Mouse (Mus musculus) hindbrain, embryonic 11.5 days (tissue): ENCODE results near the gene Rpgrip1l. TPM values are rescaled to one million over a fixed set of nuclear protein-coding genes. Genes with fewer than 3 reads are reported as not detected.
A peak's percentile ranks its signal among the peaks of the same experiment; 100 is the strongest.

Source experiments
- ATAC-seq: fragments of 200-750 bp; cut with Nextera tagmentation; 2 replicates; pipeline ENCODE4 v1.8.0; 2017; ENCODE audit warnings: mild to moderate bottlenecking, moderate TSS enrichment, moderate library complexity; ENCODE audit not compliant: low FRiP score
- DNase-seq: peaks from one replicate; pipeline ENCODE4 v3.0.0-alpha.2; 2015; ENCODE audit warnings: low spot score
- H3K27ac ChIP-seq: fragments of 300-500 bp; sonication (generic); 2 replicates; pipeline ENCODE4 v1.5.1; 2014; ENCODE audit warnings: mild to moderate bottlenecking, low read depth, low read length
- H3K27me3 ChIP-seq: fragments of 300-500 bp; sonication (generic); 2 replicates; pipeline ENCODE4 v1.6.1; 2014; ENCODE audit warnings: mild to moderate bottlenecking, low read length, moderate library complexity, mixed read lengths; ENCODE audit not compliant: control insufficient read depth, insufficient read depth
- H3K36me3 ChIP-seq: fragments of 300-500 bp; sonication (generic); 2 replicates; pipeline ENCODE4 v1.6.1; 2014; ENCODE audit warnings: mild to moderate bottlenecking, low read length, moderate library complexity, mixed read lengths; ENCODE audit not compliant: control insufficient read depth, insufficient read depth
- H3K4me1 ChIP-seq: fragments of 300-500 bp; sonication (generic); replicated peaks from 2 replicates; pipeline ENCODE4 v1.6.1; 2014; ENCODE audit warnings: low read length, mixed read lengths; ENCODE audit not compliant: control insufficient read depth, insufficient read depth
- H3K4me2 ChIP-seq: fragments of 300-500 bp; sonication (generic); replicated peaks from 2 replicates; pipeline ENCODE4 v1.6.1; 2014; ENCODE audit warnings: mild to moderate bottlenecking, low read depth, low read length
- H3K4me3 ChIP-seq: fragments of 300-500 bp; sonication (generic); 2 replicates; pipeline ENCODE4 v1.5.1; 2014; ENCODE audit warnings: low read depth, low read length
- H3K9ac ChIP-seq: fragments of 300-500 bp; sonication (generic); 2 replicates; pipeline ENCODE4 v1.6.1; 2014; ENCODE audit warnings: low read depth, low read length
- H3K9me3 ChIP-seq: fragments of 300-500 bp; sonication (generic); 2 replicates; pipeline ENCODE4 v1.6.1; 2016; ENCODE audit warnings: low read length; ENCODE audit not compliant: control insufficient read depth
- WGBS: fragments of 180-500 bp; shearing (Covaris S2); extraction: QIAGEN DNeasy Blood & Tissue Kit; methylation state at CpG from one replicate; pipeline ENCODE4 v1.1.7; 2014; 5-methylcytosine and 5-hydroxymethylcytosine counted together
- polyA plus RNA-seq: library from polyadenylated mRNA; unstranded; fragments of >200 nt; fragmentation: Nextera tagmentation; extraction: Ambion mirVana; gene quantifications from 2 replicates; pipeline ENCODE4 v1.2.1, GENCODE M21; 2014

The Rpgrip1l gene
- polyA plus RNA-seq, 1 experiment from 2014 or later = 19.4 TPM

GRCm38 (mm10) chr8:91197233-91197632, 115.8 kb downstream of the Rpgrip1l start:
- 84% methylated on average over 5 of the region's 5 CpGs for WGBS
- no peak for DNase-seq
- Histone ChIP-seq H3K27me3 (no peaks in the 10 kb centered on the region), H3K27ac (no peak overlapping the region), H3K4me1 (no peaks in the 10 kb centered on the region), H3K4me2 (no peak overlapping the region), H3K4me3 (no peak overlapping the region), H3K9me3 (no peaks in the 10 kb centered on the region), H3K9ac (no peak overlapping the region), H3K36me3 (no peaks in the 10 kb centered on the region)
- ATAC-seq = no peak

- Histone ChIP-seq H3K27ac (no peak overlapping the region), H3K9ac (no peak overlapping the region), H3K4me2 (no peak overlapping the region), H3K27me3 (no peaks in the 10 kb centered on the region), H3K36me3 (no peaks in the 10 kb centered on the region), H3K9me3 (no peaks in the 10 kb centered on the region), H3K4me1 (no peaks in the 10 kb centered on the region), H3K4me3 (no peak overlapping the region)
- DNase-seq (no peak), ATAC-seq (no peak)
- WGBS = 77% methylated on average over 12 of the region's 12 CpGs
Measured at GRCm38 (mm10) chr8:91196661-91197060, 116.4 kb downstream of the Rpgrip1l start.

DNA sequence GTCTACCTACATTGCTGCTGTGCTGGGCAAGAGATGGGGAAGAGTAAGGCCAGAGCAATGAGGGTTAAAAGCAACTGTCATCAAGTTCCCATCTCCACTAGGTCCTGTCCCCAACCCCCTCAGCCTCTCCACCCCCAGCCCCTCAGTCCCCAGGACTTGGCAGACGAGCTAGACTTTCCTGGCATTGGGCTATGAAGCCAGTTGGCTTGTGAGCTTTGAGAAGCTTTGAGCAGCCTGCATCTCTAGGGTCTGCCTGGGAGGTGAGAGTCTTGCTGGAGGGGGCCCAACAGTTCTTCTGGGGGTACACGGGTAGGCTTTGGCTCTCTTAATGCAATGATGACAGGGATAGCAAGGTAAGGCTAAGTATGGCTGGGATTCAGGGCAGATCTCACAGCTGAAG, 119.0 kb downstream of the Rpgrip1l start:
- no peaks in the 10 kb centered on the region for H3K4me1 ChIP-seq
- DNase-seq (no peak), ATAC-seq (no peak)
- no peaks in the 10 kb centered on the region for H3K36me3 ChIP-seq
- H3K9me3 ChIP-seq = no peaks in the 10 kb centered on the region
- H3K4me3 ChIP-seq = no peak overlapping the region
- H3K27me3 ChIP-seq = no peaks in the 10 kb centered on the region
- WGBS = 81% methylated on average over 2 of the region's 2 CpGs
- H3K27ac ChIP-seq = no peak overlapping the region
- H3K4me2 ChIP-seq = no peak overlapping the region
- H3K9ac ChIP-seq = no peak overlapping the region

DNA sequence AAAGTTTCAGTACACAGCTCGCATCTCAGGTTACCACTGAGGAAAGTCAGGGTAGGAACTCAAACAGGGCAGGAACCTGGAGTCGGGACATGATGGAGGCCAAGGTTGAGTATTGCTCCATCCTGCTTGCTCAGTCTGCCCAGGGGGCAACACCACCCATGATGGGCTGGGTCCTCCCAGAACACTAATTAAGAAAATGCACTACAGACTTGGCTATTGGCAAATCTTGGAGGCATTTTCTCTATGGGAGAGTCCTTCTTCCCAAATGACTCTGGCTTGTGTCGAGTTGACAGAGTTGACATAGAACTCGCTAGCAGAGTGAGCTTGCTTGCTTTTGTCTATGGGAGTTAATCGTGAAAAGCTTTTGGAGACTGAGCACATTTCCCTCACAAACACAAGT, 120.1 kb downstream of the Rpgrip1l start:
- Histone ChIP-seq H3K4me1 (no peaks in the 10 kb centered on the region), H3K36me3 (no peaks in the 10 kb centered on the region), H3K27ac (no peak overlapping the region), H3K9me3 (no peaks in the 10 kb centered on the region), H3K4me3 (no peak overlapping the region), H3K4me2 (no peak overlapping the region), H3K27me3 (no peaks in the 10 kb centered on the region), H3K9ac (no peak overlapping the region)
- 88% methylated on average over 5 of the region's 5 CpGs for WGBS
- no peak for DNase-seq
- no peak for ATAC-seq

- WGBS = 11% methylated on average over 17 of the region's 17 CpGs
Measured at GRCm38 (mm10) chr8:91190816-91191340, 122.2 kb downstream of the Rpgrip1l start.

DNA sequence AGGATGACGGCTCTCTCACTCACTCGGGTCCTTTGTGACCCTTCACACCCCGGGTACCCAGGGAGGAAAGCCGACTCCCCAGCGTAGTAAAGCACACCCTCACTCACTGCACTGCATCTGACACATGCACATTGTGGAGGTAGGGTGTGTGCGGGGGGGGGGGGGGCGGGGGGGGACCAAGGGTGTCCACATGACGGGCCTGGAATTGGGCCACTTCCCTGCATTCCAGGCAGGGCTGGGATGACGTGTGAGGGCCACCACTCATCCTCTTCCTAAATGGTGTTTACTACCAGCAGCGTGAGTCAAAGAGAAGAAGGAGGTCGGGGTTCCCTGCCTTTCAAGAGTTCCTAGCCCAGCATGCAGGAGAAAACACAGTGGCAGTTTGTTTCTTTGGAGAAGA, 124.9 kb downstream of the Rpgrip1l start:
- Histone ChIP-seq H3K9ac (no peak overlapping the region), H3K36me3 (no peaks in the 10 kb centered on the region), H3K27me3 (no peaks in the 10 kb centered on the region), H3K9me3 (no peaks in the 10 kb centered on the region), H3K4me1 (no peaks in the 10 kb centered on the region), H3K4me2 (no peak overlapping the region), H3K4me3 (no peak overlapping the region), H3K27ac (no peak overlapping the region)
- DNase-seq (no peak), ATAC-seq (no peak)
- 77% methylated on average over 11 of the region's 11 CpGs for WGBS

More at GRCm38 (mm10) chr8:91190816-91191340, 122.2 kb downstream of the Rpgrip1l start:
- no peaks in the 10 kb centered on the region for H3K27me3 ChIP-seq
- H3K9me3 ChIP-seq = no peaks in the 10 kb centered on the region
- no peaks in the 10 kb centered on the region for H3K4me1 ChIP-seq
- no peak overlapping the region for H3K27ac ChIP-seq
- DNase-seq = peak; percentile 80
- no peak overlapping the region; the same call in 1 of the 2 replicates for H3K9ac ChIP-seq
- no peak overlapping the region for H3K4me3 ChIP-seq
- no peak for ATAC-seq
- H3K4me2 ChIP-seq = 0 out of 2 replicates have a peak overlapping the region, but pooled peaks have one; percentile 3
- H3K36me3 ChIP-seq = no peaks in the 10 kb centered on the region

- no peak for DNase-seq
Measured at GRCm38 (mm10) chr8:91186372-91186771, 126.7 kb downstream of the Rpgrip1l start.

DNA sequence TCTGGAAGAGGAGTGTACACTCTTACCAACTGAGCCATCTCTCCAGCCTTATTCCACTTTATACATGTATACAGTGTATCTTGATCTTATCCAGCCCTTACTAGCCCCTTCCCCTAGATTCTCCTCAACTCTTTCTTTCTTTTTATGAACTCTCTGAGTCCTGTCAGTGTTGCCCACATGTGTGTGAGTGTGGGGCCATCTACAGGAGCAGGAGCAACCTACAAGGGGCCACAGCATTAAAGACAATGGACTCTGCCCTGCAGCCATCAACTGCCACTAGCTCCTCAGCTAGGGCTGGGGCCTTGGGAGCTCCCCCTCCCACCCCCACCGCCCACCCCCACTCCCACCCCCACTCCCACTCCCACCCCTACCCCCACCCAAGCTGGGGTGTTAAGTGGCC, 135.4 kb downstream of the Rpgrip1l start:
- no peak overlapping the region for H3K4me3 ChIP-seq
- no peaks in the 10 kb centered on the region for H3K4me1 ChIP-seq
- no peak overlapping the region for H3K9ac ChIP-seq
- no peak overlapping the region for H3K27ac ChIP-seq
- no peak overlapping the region for H3K4me2 ChIP-seq
- no peaks in the 10 kb centered on the region for H3K36me3 ChIP-seq
- WGBS = 44% methylated on average over 1 of the region's 1 CpGs
- DNase-seq = no peak
- no peaks in the 10 kb centered on the region for H3K27me3 ChIP-seq
- H3K9me3 ChIP-seq = no peaks in the 10 kb centered on the region
- no peak for ATAC-seq

More at GRCm38 (mm10) chr8:91186372-91186771, 126.7 kb downstream of the Rpgrip1l start:
- Histone ChIP-seq H3K9ac (no peak overlapping the region), H3K27me3 (no peaks in the 10 kb centered on the region), H3K4me3 (no peak overlapping the region), H3K4me2 (no peak overlapping the region), H3K4me1 (no peaks in the 10 kb centered on the region), H3K27ac (no peak overlapping the region), H3K36me3 (no peaks in the 10 kb centered on the region), H3K9me3 (no peaks in the 10 kb centered on the region)
- 83% methylated on average over 12 of the region's 12 CpGs for WGBS
- no peak for ATAC-seq

- Histone ChIP-seq H3K4me1 (no peaks in the 10 kb centered on the region), H3K27me3 (no peaks in the 10 kb centered on the region), H3K9me3 (no peaks in the 10 kb centered on the region), H3K9ac (no peak overlapping the region), H3K27ac (no peak overlapping the region), H3K4me3 (no peak overlapping the region), H3K4me2 (no peak overlapping the region), H3K36me3 (no peaks in the 10 kb centered on the region)
- DNase-seq = no peak
- WGBS = 70% methylated on average over 14 of the region's 14 CpGs
- ATAC-seq = no peak
Measured at GRCm38 (mm10) chr8:91176176-91176575, 136.9 kb downstream of the Rpgrip1l start.
